Mouse (Mus musculus) urinary bladder, postnatal 14 days (tissue): ENCODE measurements around the gene Ifngr2.

Source experiments
- DNase-seq: peaks from one replicate; pipeline ENCODE4 v3.0.0; 2021; ENCODE audit warnings: low spot score

Ifngr2 gene

DNA sequence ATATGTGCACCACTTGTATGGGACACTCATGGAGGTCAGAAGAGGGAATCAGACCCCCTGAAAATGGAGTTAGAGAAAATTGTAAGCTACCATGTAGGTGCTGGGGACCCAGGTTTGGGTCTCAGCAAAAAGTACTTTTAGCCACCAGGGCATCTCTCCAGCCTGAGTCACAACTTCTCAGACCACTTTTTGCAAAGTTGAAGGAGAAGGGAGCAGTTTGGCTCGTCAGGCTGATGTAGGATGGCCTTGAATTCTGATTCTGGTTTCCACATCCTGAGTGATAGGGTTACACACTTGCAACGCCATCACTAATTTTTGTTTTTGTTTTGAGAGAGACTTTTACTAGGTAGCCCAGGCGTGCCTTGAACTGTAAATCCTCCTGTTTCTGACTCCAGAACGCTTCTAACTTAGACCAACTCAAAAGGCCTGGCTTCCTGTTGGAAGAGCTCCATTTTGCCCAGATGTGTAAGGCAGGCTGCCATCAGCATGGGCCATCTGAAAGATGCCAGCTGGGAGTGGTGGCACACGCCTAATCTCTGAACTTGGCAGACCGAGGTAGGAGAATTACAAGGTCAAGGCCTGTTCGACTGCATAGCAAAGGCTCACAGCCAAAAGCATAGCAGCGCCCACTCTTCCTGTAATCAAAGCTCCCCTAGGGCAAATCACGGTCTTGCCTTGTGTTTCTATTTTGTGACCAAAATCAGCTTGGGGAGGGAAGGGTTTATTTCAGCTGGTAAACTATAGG is 62.8 kb downstream of the Ifngr2 start:
- peak; percentile 22 for DNase-seq

DNA sequence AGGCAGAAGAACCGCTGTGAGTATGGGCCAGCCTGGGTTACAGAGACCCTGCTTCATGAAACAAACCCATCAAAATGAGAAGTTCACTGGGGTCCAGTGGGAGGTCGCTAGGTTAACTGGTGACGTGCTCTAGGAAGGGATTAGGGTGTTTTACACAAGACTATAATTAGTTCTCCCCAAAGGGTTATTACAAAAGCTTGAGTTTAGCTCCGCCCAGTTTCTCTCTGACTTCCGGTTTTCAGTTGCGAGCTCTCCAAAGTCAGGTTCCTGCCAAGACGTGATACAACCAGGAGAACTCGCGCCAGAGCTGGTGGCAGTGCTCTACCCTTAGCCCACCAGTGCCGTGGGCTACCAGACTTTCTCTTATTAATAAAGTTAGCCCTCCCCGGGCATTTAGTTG is 64.4 kb downstream of the Ifngr2 start:
- no peak for DNase-seq

DNA sequence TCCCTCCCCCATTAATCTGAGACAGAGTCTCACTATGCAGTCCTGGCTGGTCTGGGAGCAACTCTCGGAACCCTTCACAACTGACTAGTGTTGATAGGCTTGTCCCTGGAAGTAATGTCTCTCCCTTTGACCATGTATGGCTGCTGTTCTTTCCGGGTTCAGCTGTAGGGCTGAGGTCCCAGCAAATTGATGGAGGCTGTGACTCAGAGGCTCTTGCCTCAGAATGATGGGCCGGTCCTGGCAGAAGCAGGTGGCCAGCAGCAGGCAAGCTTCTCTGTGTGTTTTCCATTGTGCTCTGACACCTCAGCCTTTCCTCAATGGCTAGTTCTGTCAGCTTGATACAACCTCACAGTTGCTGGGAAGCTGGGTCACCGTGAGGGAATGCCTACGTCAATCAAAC is 65.7 kb downstream of the Ifngr2 start:
- no peak for DNase-seq

DNA sequence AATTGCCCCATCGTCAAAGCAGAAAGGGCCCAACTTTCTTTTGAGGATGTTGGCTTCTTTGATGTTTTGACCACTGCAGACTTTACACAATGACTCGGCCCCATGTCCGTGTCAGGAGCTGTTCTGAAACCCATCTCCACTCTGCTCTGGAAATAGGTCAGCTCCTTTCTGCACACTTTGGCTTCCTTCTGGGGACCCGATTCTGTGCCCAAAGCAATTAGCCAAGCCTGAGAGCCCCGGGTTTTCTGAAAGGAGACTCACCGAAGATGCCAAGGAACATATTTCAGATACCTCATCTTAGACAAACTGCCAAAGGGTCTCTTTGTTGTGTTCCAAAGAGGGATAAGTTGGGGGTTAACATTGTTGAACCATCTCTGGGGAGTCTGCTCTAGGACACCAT is 67.7 kb downstream of the Ifngr2 start:
- no peak for DNase-seq
